ENCODE assay signal across 8 mouse cellular contexts in the genomic region with DNA sequence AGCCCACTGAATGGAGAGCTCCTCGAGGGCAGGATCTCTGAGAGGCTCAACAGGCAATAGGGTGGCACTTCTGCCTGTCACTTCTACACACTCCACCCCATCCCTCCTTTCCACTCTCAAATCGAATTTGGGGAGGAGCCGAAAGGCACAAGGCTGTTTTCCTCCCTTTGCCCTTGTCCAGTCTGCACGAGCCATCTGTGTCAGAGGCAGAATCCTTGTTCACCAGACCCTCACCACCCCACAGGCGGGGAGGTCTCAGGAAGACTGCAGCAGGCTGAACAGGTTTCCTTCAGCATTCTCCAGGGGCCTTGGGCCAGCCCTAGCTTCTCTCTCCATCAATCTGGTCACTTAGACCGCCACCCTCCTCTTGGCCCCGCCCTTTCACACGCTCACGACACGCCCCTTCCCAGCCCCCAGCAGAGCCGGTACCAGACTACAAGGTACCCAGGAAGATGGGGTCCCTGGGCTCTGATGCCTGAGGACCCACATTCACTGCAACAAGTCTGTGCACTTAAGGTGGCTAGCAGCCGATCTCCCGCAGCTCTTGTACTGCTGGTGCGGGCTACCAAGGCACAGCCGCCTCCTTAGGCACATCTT. TPM values are rescaled to one million over a fixed set of nuclear protein-coding genes. Genes with fewer than 3 reads are reported as not detected.
DNase-seq lines count a peak whose midpoint lies in the region; ATAC-seq lines count a peak whose summit lies in the region.

No protein-coding gene starts in this region.

- peak overlapping the region; percentile 78 for H3K4me2 ChIP-seq in liver, embryonic 12.5 days

- no peaks in the 10 kb centered on the region for H3K9me3 ChIP-seq in liver, embryonic 12.5 days (replicated peaks)

- H3K27ac ChIP-seq in liver, embryonic 12.5 days: no peak overlapping the region

- no peak overlapping the region for H3K9ac ChIP-seq in liver, embryonic 12.5 days

- peak overlapping the region; percentile 53 for H3K4me3 ChIP-seq in liver, embryonic 12.5 days

- 46% methylated on average over 15 of the region's 15 CpGs for WGBS in liver, embryonic 12.5 days (ENCODE audit: insufficient replicate concordance)

- no peaks in the 10 kb centered on the region for H3K36me3 ChIP-seq in liver, embryonic 12.5 days

- H3K4me1 ChIP-seq in liver, embryonic 12.5 days: peaks cover 27% of the 10 kb centered on the region

- DNase-seq in cerebellum, postnatal 36 days: no peak
- peak; percentile 83 for DNase-seq in embryo, embryonic 9.5 days (ENCODE audit: extremely low spot score)
- DNase-seq in heart, adult 18-20 months: peak; percentile 66 to 75
- DNase-seq in layer of hippocampus, adult 11-12 months (ENCODE audit: low spot score): peak; percentile 73
- peak; percentile 79 to 85 for DNase-seq in right cerebral cortex, adult 2 months (ENCODE audit: low spot score in 2 of 2)
- no peak for DNase-seq in urinary bladder, adult 2 months (ENCODE audit: low spot score)

- ATAC-seq in cerebellum, adult (ENCODE audit: insufficient number of reproducible peaks, low FRiP score, low TSS enrichment): 0 out of 2 replicates have a peak, but pooled peaks have one; percentile 22
- ATAC-seq in liver, embryonic 12.5 days: no peak

- H3K27me3 ChIP-seq in liver, embryonic 12.5 days (replicated peaks): peaks cover 61% of the 10 kb centered on the region

RNA-seq across cellular contexts. Expression of gene Nav1, which starts 23.9 kb away (rescaled TPM):
- total RNA-seq in heart, adult 18-20 months (2021): 10 to 100 TPM; 16.3 to 16.7 TPM
- 3.2 TPM in 2 replicates for polyA plus RNA-seq in liver, embryonic 12.5 days (2016; fragmentation: Nextera tagmentation; extraction: Ambion mirVana)
- 25.0 and 40.9 TPM in 2 replicates for polyA plus RNA-seq in urinary bladder, adult 2 months (2012; rRNA removed)

Comparison
In these comparisons a context has a peak if more than half of its experiments do, and no peak if none do; other contexts are left out.
1. DNase-seq: peak in embryo, embryonic 9.5 days (single experiment), heart, adult 18-20 months (2 of 2), layer of hippocampus, adult 11-12 months (single experiment) and right cerebral cortex, adult 2 months (2 of 2); none in cerebellum, postnatal 36 days (0 of 2) and urinary bladder, adult 2 months (single experiment).